Comparison of ENCODE assay signal across 12 mouse cellular contexts in genomic region chr12:100026715-100027245, GRCm38 (mm10).
"Had no signal": no experiment of that assay in that cellular context is flagged by ENCODE, and none has a peak within 500 bp of the region (broad histone marks: within the 10 kb centered on the region; RNA-seq: fewer than 3 reads in every experiment).

No protein-coding gene starts in this region.

- H3K4me3 ChIP-seq: limb, embryonic 13.5 days; liver, embryonic 15.5 days; midbrain, embryonic 13.5 days; myocyte; stomach, embryonic 15.5 days had no signal

- H3K27me3 ChIP-seq: limb, embryonic 13.5 days; liver, embryonic 15.5 days; midbrain, embryonic 13.5 days; stomach, embryonic 15.5 days had no signal

- DNase-seq: kidney, adult 11 months; kidney, postnatal 14 days; left cerebral cortex, postnatal 4 days; lung, embryonic 14.5 days; lung, postnatal 14 days; thymus, postnatal 4 days had no signal

- ATAC-seq: midbrain, embryonic 13.5 days had no signal

- H3K9me3 ChIP-seq: limb, embryonic 13.5 days; liver, embryonic 15.5 days; midbrain, embryonic 13.5 days; stomach, embryonic 15.5 days had no signal

- H3K9ac ChIP-seq: limb, embryonic 13.5 days; liver, embryonic 15.5 days; lung, embryonic 14.5 days; midbrain, embryonic 13.5 days; stomach, embryonic 15.5 days had no signal

- H3K36me3 ChIP-seq: limb, embryonic 13.5 days; liver, embryonic 15.5 days; midbrain, embryonic 13.5 days; stomach, embryonic 15.5 days had no signal

- H3K4me2 ChIP-seq: limb, embryonic 13.5 days; liver, embryonic 11.5 days; liver, embryonic 15.5 days; lung, embryonic 14.5 days; midbrain, embryonic 13.5 days; stomach, embryonic 15.5 days had no signal

- H3K27ac ChIP-seq: limb, embryonic 13.5 days; liver, embryonic 15.5 days; midbrain, embryonic 13.5 days; stomach, embryonic 15.5 days had no signal

- H3K4me1 ChIP-seq: limb, embryonic 13.5 days; liver, embryonic 15.5 days; midbrain, embryonic 13.5 days; stomach, embryonic 15.5 days had no signal
